Mouse (Mus musculus): ENCODE results near the gene Cfap61. TPM values are rescaled to one million over a fixed set of nuclear protein-coding genes. Genes with fewer than 3 reads are reported as not detected.
A peak's percentile ranks its signal among the peaks of the same experiment; 100 is the strongest.

Cfap61 gene
- polyA plus RNA-seq, 1 experiment from 2014 or later = 0.16 TPM

DNA sequence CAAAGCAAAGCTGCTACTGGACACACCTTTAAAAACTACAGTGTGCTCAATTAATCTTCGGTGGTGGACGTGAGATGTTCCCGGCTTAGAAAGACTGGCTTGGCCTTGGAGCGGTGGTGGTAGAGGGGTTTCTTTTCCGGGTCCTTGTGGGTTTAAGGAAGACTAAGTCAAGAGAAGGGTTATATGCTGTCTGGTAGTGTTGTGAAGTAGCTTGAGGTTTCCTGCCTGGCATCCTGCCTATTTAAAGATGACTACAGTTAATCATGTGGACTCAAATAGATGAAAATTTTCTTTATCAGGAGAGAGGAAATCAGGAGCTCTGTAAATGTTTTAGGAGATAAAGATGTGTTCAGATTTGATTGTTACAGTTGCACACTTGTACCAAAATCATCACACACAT is 21.7 kb downstream of the Cfap61 start:
- no peak overlapping the region for H3K9ac ChIP-seq (ENCODE audit: low read length)
- no peaks in the 10 kb centered on the region for H3K9me3 ChIP-seq (ENCODE audit: control insufficient read depth, low read length)
- TF ChIP-seq CTCF (IDR thresholded peaks at IDR 0.05; ENCODE audit: low read depth) = no peak
- TF ChIP-seq EP300 (optimal IDR thresholded peaks at IDR 0.05) = no peak
- no peaks in the 10 kb centered on the region for H3K4me1 ChIP-seq (replicated peaks; ENCODE audit: control insufficient read depth, insufficient read depth)
- ATAC-seq (ENCODE audit: low FRiP score, low TSS enrichment) = no peak
- no peak overlapping the region for H3K4me2 ChIP-seq (replicated peaks; ENCODE audit: low read depth)
- H3K27ac ChIP-seq (replicated peaks) = no peak overlapping the region
- H3K27me3 ChIP-seq (ENCODE audit: control insufficient read depth, insufficient read depth, low read length) = no peaks in the 10 kb centered on the region
- DNase-seq (ENCODE audit: low spot score) = no peak
- H3K4me3 ChIP-seq (ENCODE audit: low read depth, low read length) = no peak overlapping the region
- WGBS = 68% methylated on average over 5 of the region's 5 CpGs
- no peaks in the 10 kb centered on the region for H3K36me3 ChIP-seq (ENCODE audit: control insufficient read depth, insufficient read depth, low read length)

DNA sequence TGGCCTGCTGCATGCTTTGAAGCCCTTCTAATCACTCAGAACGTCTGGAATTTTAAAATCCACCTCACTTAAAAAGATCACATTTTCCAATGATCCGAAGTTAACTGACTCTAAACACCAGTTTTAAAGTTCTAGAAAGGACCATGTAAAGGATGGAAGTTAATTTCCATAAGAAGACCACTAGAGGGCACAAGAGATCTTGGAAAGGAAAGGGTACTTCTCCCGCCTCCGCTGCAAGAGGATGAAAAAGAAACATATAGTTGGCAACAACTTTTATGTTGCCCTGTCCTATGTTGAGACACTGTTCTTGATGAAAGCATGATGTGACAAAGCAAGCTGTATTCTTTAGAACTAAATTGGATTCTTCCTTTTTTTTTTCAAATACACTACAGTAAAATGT is 22.9 kb downstream of the Cfap61 start:
- 10% methylated on average over 4 of the region's 4 CpGs for WGBS
- Histone ChIP-seq H3K27me3 (ENCODE audit: control insufficient read depth, insufficient read depth, low read length) (no peaks in the 10 kb centered on the region), H3K27ac (replicated peaks) (no peak overlapping the region), H3K9ac (ENCODE audit: low read length) (no peak overlapping the region), H3K36me3 (ENCODE audit: control insufficient read depth, insufficient read depth, low read length) (no peaks in the 10 kb centered on the region), H3K4me3 (ENCODE audit: low read depth, low read length) (no peak overlapping the region), H3K4me2 (replicated peaks; ENCODE audit: low read depth) (no peak overlapping the region), H3K4me1 (replicated peaks; ENCODE audit: control insufficient read depth, insufficient read depth) (no peaks in the 10 kb centered on the region), H3K9me3 (ENCODE audit: control insufficient read depth, low read length) (no peaks in the 10 kb centered on the region)
- TF ChIP-seq EP300 (optimal IDR thresholded peaks at IDR 0.05) (no peak), CTCF (IDR thresholded peaks at IDR 0.05; ENCODE audit: low read depth) (peak; percentile 87)
- ATAC-seq (ENCODE audit: low FRiP score, low TSS enrichment) (no peak), DNase-seq (ENCODE audit: low spot score) (no peak)

GRCm38 (mm10) chr2:145958097-145958496 is 23.5 kb downstream of the Cfap61 start:
- DNase-seq (ENCODE audit: low spot score) (no peak), ATAC-seq (ENCODE audit: low FRiP score, low TSS enrichment) (no peak)
- Histone ChIP-seq H3K27me3 (ENCODE audit: control insufficient read depth, insufficient read depth, low read length) (no peaks in the 10 kb centered on the region), H3K9me3 (ENCODE audit: control insufficient read depth, low read length) (no peaks in the 10 kb centered on the region), H3K36me3 (ENCODE audit: control insufficient read depth, insufficient read depth, low read length) (no peaks in the 10 kb centered on the region), H3K4me3 (ENCODE audit: low read depth, low read length) (no peak overlapping the region), H3K4me1 (replicated peaks; ENCODE audit: control insufficient read depth, insufficient read depth) (no peaks in the 10 kb centered on the region), H3K27ac (replicated peaks) (no peak overlapping the region), H3K4me2 (replicated peaks; ENCODE audit: low read depth) (no peak overlapping the region), H3K9ac (ENCODE audit: low read length) (no peak overlapping the region)
- TF ChIP-seq CTCF (IDR thresholded peaks at IDR 0.05; ENCODE audit: low read depth) = no peak
- TF ChIP-seq EP300 (optimal IDR thresholded peaks at IDR 0.05) = no peak
- 79% methylated on average over 6 of the region's 6 CpGs for WGBS

GRCm38 (mm10) chr2:145958551-145958950 is 24.0 kb downstream of the Cfap61 start:
- Histone ChIP-seq H3K4me2 (replicated peaks; ENCODE audit: low read depth) (no peak overlapping the region), H3K4me1 (replicated peaks; ENCODE audit: control insufficient read depth, insufficient read depth) (no peaks in the 10 kb centered on the region), H3K27ac (replicated peaks) (no peak overlapping the region), H3K9ac (ENCODE audit: low read length) (no peak overlapping the region), H3K36me3 (ENCODE audit: control insufficient read depth, insufficient read depth, low read length) (no peaks in the 10 kb centered on the region), H3K27me3 (ENCODE audit: control insufficient read depth, insufficient read depth, low read length) (no peaks in the 10 kb centered on the region), H3K4me3 (ENCODE audit: low read depth, low read length) (no peak overlapping the region), H3K9me3 (ENCODE audit: control insufficient read depth, low read length) (no peaks in the 10 kb centered on the region)
- no peak for DNase-seq (ENCODE audit: low spot score)
- TF ChIP-seq CTCF (IDR thresholded peaks at IDR 0.05; ENCODE audit: low read depth) = no peak
- no peak for TF ChIP-seq EP300 (optimal IDR thresholded peaks at IDR 0.05)
- 84% methylated on average over 7 of the region's 7 CpGs for WGBS
- no peak for ATAC-seq (ENCODE audit: low FRiP score, low TSS enrichment)

- WGBS = 93% methylated on average over 5 of the region's 5 CpGs
- no peak for TF ChIP-seq CTCF (IDR thresholded peaks at IDR 0.05; ENCODE audit: low read depth)
- no peak for ATAC-seq (ENCODE audit: low FRiP score, low TSS enrichment)
Observed at GRCm38 (mm10) chr2:145961861-145962260, 27.3 kb downstream of the Cfap61 start.

GRCm38 (mm10) chr2:145970751-145971150 is 36.2 kb downstream of the Cfap61 start:
- H3K36me3 ChIP-seq (ENCODE audit: control insufficient read depth, insufficient read depth, low read length) = no peaks in the 10 kb centered on the region
- no peak overlapping the region for H3K27ac ChIP-seq (replicated peaks)
- no peak for ATAC-seq (ENCODE audit: low FRiP score, low TSS enrichment)
- no peak overlapping the region for H3K9ac ChIP-seq (ENCODE audit: low read length)
- no peak overlapping the region for H3K4me2 ChIP-seq (replicated peaks; ENCODE audit: low read depth)
- H3K4me3 ChIP-seq (ENCODE audit: low read depth, low read length) = no peak overlapping the region
- no peak for DNase-seq (ENCODE audit: low spot score)
- H3K27me3 ChIP-seq (ENCODE audit: control insufficient read depth, insufficient read depth, low read length) = no peaks in the 10 kb centered on the region
- H3K4me1 ChIP-seq (replicated peaks; ENCODE audit: control insufficient read depth, insufficient read depth) = no peaks in the 10 kb centered on the region
- WGBS = 81% methylated on average over 12 of the region's 12 CpGs
- H3K9me3 ChIP-seq (ENCODE audit: control insufficient read depth, low read length) = no peaks in the 10 kb centered on the region
- no peak for TF ChIP-seq CTCF (IDR thresholded peaks at IDR 0.05; ENCODE audit: low read depth)

More at GRCm38 (mm10) chr2:145961861-145962260, 27.3 kb downstream of the Cfap61 start:
- H3K9ac ChIP-seq (ENCODE audit: low read length) = no peak overlapping the region
- H3K4me1 ChIP-seq (replicated peaks; ENCODE audit: control insufficient read depth, insufficient read depth) = no peaks in the 10 kb centered on the region
- H3K4me3 ChIP-seq (ENCODE audit: low read depth, low read length) = no peak overlapping the region
- no peak overlapping the region for H3K4me2 ChIP-seq (replicated peaks; ENCODE audit: low read depth)
- H3K36me3 ChIP-seq (ENCODE audit: control insufficient read depth, insufficient read depth, low read length) = no peaks in the 10 kb centered on the region
- no peaks in the 10 kb centered on the region for H3K27me3 ChIP-seq (ENCODE audit: control insufficient read depth, insufficient read depth, low read length)
- DNase-seq (ENCODE audit: low spot score) = no peak
- H3K9me3 ChIP-seq (ENCODE audit: control insufficient read depth, low read length) = no peaks in the 10 kb centered on the region
- no peak overlapping the region for H3K27ac ChIP-seq (replicated peaks)

Data from stomach, postnatal 0 days (tissue).